Mouse (Mus musculus) spleen, postnatal 36 days (tissue): ENCODE data around the gene Arl15.

ENCODE experiments used
- DNase-seq, 2 experiments: peaks; one replicate each; pipeline ENCODE4 v3.0.0; 2022; ENCODE audit warnings: low spot score in 2 of 2, mixed read lengths in 1 of 2

Arl15 gene

DNA sequence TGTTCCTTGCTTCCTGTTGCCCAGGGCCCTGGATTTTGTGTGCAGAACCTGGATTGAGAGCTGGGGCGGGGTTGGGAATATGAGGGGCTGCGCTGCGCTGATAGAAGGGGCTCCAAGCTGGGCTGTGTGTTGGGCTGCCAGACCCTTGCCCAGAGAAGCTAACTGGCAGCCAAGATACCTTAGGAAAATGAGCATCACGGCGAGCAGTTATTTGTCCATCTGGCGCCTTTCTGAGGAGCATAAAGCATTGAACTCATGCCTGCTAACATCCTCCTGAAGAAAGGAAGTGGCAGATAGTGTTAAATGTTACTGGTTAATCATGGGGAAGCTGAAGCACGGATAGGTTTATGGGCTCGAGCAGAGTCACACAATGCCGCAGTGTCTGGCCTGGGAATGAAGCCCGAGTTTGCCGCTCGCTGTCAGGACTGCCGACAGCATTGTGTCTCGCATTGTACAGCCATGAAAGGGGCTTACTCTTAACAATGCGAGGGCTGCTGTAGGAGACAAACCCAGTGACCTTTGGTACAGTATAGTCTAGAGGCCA is 123.6 kb downstream of the Arl15 start:
- DNase-seq: no peak

DNA sequence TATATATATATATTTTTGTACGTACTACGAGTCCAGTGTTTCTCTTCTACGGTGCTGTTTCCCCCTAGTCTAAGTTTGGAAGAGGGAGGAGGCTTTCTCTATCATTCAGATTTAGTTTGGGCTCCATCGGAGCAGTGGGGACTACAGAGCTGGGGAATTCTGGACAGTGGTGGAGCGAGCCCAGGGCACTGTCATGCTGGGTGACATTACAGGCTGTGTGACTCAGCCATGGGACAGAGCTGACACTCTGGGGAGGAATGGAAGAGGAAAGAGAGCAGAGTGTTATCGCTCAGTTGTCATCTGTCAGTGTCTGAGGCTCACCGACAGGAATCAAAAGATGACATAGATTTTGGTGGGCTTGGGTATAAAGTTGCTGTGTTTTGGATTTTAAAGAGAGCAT is 124.4 kb downstream of the Arl15 start:
- no peak for DNase-seq

DNA sequence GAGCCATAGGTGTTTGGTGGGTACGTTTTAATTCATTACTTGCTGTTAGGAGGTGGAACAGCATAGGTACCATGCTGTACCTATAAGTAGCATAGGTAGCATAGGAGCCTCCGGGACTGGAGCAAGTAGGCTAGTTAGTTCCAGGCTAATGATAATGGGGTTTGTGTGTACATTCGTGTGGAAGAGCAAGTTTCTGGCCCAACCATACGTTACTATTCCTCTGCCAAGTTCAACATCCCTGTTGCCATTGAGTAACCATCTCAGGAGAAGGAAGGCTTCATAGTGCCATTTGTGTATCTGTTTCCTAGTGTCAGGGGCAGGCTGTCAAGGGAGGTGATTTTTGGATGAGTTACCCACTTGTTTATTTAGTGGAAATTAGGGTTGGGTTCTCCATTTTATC is 141.4 kb downstream of the Arl15 start:
- DNase-seq: no peak

DNA sequence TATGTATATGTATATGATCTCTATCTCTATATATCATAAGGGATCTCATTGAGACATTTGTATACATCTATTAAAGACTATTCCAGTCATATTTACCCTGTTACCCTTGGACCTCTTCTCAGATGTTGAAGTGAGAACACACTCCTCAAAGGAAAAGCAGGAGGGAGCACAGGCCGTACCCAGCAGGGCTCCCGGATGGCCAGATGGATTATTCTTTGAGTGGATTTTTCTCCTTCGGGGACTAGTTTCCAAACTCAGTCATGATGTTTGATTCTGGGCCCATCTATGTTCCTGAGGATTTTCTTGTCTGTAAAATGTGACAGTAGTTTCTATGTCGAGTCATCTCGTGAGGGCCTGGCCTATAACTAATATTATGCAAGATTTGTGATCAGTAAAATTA is 142.9 kb downstream of the Arl15 start:
- DNase-seq: no peak

DNA sequence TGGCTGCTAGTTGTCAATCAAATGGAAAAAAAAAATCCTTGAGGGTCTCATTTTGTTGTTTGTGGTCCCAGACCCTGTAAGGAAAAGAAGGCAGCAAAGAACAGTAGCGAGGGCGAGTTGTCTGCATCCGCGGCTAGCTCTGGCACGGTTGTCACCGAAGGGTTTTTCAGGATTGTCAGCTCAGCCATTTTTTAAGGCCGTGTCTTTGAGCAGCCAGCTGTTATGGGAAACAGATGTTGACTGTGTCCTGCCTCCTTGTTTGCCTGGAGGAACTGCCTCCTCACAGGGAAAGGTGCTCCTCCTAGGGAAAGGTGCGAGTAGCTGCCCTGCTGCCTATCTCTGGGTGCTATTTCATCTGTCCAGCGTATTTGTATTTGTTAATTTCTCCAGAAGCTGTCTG is 144.3 kb downstream of the Arl15 start:
- no peak for DNase-seq

DNA sequence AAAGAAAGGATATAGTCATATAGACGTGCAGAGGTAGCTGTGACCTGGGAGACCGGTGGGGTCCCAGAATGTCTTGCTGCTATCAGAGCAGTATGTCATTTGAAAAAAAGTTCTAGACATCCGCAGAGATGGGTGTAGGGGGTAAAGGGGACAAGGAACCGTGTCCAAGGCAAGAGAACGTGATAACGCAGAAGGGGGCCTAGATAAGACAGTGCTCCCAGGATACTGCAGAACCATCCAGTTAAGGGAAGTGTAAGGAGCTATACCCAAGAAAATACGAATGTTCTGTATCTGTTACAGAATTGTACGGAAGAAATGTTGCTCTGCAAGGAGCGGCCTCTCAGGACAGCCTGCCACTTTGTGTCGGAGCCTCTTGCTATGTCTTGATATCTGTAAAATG is 144.8 kb downstream of the Arl15 start:
- no peak for DNase-seq

DNA sequence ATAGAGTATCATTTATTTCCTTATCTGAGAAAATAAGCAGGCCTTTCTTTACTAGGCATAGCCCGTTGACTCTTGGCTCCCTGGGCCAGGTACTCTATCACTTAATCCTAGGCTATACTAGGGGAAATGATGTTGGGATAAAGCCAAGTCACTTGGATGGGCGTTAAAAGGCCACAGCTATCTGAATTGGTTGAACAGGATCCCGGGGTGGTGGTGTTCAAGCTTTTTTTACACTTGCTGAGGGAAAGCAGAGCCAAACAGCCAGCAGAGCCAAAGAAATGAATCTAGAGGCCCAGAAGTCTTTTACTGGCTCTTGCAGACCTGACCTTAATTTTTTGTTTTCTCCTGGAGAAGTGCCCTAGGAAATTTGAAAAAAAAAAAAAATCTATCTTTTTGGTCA is 145.4 kb downstream of the Arl15 start:
- DNase-seq: no peak

DNA sequence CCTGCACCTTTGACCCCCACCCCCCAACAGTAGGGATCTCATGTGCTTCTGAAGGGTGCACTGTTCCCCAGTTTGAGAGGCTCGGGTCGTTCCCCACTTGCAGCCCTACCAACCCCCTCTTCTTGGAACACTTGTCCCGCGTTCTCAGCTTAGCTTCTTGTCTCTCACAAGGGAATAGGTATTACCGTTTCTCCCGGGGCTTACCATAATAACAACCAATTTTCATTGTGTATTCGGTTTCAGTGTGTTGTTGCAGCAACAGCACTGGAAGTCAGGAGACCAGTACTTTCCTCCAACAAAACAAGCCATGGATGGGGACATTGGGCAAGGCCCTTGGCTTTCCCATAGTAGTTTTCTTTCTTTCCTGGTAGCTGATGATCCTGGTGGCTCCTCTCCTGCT is 145.8 kb downstream of the Arl15 start:
- no peak for DNase-seq

DNA sequence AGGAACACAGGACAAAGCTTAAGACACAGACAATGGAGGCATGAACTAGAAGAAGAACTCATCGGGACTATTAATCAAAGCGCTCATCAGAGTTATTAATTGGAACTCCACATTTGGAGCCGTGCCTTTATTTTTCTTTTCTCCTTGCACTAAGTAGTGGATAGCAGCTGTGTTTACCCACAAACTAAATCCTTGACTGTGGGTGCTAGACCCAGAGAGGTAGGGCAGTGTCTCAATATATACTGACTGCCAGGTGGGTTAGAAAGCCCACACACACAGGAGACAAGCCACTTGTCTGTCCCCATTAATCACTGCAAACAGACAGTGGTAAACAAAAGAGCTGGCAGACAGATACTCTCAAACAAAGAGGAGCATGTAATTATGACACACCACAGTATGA is 147.6 kb downstream of the Arl15 start:
- no peak for DNase-seq

DNA sequence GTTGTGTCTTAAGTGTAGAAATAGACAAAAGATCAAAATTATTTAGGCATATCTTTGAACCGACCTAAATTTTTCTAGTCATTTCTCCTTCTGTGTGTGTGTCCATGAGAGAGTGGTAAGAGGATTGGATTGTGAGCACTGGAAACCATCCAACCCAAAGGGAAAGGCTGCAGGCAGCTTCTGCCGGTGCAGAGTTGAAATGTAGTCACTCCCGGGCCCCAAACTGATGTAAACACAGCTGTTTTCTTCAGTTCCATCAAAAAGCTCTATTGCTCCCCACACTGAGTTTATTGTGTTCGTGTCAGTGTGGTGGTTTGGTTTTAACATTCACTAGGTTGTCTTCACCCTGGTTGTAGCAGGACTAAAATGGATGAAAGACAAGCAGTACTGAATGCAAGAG is 153.2 kb downstream of the Arl15 start:
- DNase-seq: no peak

DNA sequence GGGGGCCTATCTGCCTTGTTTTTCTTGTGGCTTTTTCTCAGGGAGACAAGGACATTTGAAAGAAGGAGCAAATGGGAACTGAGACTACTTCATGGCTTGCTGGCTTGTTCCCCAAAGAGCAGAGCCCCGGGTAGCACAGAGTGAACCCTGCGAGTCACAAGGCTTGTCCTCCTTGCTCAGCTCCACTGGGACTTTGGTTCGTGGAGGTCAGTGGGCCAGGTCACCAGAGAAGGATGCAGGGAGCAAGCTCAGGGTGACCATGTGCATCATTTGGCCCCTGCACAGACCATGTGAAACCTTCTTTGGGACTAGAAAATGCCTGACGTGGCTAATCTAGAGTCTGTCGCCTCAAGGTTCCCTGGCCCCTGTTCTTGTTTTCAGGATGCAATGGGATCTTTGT is 155.4 kb downstream of the Arl15 start:
- DNase-seq: peak; percentile 14 to 22

DNA sequence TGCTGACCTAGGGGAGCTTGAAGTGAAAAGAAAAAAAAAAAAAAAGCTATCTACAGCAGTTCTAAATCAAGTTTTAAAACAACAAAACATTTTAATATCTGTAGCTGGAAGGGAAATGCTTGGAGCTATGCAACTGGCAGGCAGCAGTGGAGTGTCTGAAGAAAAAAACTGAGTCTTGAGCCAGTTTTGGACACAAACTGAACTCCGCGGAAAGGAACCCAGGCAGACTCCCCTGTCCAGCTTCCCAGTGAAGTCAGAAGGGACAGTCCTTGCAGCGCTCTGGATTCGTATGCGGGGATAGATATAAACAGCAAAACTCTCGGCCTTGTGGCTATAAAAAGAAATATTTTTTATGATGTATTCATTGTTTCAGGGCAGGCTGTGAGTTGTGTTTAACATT is 155.8 kb downstream of the Arl15 start:
- no peak for DNase-seq

DNA sequence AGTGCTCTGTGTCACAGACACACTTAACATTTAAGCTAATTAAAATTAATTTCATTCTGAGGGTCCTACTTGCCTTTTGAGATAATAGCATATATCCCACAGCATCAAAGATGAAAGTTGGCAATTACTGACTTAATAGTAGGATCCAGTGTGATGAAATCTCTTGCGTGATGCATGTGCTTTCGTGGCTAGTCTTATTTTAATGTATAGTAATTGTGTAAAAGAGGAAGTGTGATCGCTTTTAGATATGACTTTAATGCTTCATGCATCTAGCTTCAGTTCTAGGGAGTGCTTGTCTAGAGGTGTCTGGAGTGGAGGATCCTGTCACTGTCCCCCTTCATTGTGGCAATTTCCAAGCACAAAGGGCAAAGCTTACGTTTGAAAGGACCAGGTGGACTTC is 163.1 kb downstream of the Arl15 start:
- DNase-seq: no peak

DNA sequence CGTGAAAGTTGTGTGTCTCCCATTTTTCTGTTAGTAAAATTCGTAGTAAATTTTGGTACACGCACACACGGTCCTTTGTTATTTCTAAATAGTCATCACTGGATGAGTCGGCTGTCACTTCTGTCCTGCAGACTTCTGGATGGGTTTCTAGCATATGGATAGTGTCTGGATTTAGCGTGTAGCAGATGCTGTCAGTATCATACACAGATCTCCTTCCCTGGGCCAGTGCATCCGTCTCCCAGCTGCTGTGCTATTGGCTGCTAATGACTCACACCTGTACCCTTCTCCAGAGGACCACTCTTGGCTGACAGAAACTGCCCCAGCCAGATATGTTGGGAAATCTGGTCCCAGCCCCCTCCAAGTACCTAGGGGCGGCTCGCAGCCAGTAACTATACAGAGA is 170.6 kb downstream of the Arl15 start:
- DNase-seq: no peak

DNA sequence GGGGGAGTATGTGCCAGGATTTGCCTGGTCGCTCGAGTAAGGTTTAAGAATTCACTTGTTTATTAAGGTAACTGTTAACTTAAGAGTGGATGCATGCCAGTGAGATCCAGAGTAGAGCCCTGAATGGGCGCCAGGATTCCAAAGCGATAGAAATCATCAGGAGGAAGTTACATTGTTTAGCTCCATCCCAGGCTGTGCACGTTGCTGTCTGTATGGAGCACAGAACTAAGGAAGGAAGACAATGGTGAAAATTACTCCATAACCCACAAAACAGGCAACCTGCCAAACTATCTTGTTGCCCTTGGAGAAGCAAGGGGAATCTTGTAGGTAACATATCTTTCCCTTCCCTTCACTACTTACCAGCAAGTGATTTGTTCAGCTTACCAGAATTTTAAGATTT is 176.4 kb downstream of the Arl15 start:
- no peak for DNase-seq

DNA sequence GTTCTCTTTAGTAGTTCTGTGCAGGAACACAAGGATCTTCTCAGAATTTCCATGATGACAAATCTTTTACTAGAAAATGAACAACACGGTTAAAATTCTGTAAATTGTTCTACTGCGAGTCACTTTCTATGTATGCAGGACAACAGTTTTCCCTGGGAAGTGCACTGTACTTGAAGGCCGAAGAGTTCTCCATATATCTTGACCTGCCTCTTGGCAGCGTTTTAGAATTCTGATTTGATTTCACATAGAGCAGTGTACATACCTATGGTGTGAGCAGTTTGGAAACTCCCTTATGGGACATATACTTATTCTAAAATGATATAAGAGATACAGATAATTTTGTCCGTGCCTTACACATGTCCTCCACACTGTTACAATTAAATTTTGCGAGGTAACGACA is 178.1 kb downstream of the Arl15 start:
- no peak for DNase-seq

DNA sequence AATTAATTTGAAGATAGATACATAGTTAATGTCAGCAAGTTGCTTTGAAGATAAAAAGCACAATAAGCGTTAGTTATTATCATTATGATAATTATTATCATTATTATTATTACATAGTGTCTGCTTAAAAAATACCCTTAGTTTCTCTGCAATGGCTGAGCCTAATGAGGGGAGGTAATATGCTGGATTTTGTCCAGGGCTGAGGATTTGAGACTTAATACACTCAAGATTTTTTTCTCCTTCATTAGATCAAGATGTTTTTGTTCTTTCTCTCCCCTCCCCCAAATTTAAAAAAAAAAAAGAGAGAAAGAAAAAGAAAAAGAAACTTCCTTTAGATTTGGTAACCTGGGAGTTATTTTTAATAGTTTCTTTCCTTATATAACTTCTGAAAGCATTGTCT is 180.6 kb downstream of the Arl15 start:
- DNase-seq: no peak

DNA sequence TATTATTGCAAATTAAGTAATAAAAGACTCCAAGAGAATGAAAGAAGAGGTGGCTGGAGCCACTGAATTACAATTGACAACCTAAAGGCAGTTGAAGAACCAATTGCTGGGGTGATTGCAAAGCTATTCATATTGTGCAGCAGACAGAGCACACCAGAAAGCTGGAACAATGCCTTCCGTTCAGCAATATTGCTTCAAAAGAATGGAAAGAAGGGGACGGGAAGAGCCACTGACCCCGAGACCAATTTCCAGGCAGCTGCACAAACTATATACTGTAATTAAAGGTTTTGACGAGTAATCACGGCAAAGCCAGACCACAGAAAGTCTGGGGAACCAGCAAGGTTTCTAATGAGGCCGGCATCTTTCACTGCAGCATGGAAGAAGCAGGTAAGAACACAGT is 181.4 kb downstream of the Arl15 start:
- no peak for DNase-seq

DNA sequence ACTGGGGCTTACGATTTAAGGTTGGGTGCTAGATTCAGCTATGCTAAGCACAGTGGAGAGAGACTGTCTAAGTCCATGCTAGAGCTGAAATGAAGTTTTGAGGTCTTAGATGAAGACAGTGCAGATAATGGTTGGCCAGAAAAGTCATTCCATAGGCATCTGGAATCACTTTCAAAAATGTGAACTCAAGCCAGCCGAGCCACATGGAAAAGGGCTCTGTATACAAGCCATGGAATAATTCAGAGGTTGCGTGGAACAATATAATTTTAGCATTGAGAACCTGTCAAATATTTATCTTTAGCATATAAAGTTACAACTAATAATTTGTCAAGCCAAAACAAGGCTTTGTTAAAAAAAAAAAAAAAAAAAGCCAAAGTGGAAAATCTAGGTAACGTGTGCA is 182.6 kb downstream of the Arl15 start:
- no peak for DNase-seq

DNA sequence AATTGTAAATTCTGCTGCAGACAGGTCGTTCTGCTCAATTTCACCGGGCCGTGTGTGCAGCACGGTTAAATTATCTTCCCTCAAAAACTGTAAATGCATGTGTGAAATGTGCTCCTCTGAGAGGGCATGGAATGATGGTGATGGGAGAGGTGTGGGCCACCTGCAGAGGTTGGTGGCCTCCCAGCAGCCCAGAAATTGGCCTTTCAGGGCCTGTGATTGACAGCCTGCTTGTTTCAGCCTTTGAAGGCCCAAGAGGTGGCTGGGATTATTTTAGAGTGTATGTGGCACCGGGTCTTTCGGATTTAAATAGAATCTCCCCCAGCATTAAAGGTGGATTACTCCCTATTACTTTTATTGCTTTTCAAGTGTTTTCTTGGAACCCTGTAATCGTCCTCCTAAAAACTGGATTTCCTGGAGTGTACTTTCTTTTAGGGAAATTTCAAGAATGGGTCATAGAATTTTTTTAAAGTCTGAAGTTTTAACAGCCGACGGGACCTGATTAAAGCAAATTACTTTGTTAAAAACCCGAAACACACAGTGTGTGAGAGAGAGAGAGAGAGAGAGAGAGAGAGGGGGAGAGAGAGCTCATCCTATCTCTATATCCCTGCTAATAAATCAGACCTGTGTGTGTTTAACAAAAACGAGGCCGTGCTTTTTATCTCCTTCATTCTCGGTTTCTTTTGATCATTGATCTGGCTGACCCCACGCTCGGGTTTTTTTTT is 186.6 kb downstream of the Arl15 start:
- DNase-seq: no peak

DNA sequence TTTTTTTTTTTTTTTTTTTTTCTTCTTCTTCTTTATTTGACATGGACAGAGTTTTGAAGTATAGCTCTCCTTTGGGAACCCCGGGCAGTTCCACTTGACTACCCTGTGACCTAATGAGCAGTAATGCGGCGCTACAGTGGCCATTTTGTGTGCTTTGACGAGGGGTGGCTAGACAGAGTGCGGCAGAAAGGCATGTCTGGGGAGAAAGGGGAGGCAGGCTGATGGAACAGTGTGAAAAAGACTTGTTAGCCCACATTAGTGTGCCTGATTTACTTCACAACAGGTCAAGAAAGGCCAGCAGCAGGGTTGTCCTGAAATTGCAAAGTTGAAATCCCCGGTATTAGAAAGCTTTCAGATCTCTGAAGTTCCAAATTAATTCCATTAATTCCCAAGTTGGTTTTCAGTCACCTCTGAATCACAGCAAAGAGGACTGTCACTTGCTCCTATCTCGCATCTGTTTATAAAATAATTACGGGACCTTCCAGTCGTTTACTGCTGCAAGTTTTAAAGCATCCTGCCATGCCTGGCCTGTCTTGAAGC is 187.2 kb downstream of the Arl15 start:
- no peak for DNase-seq

DNA sequence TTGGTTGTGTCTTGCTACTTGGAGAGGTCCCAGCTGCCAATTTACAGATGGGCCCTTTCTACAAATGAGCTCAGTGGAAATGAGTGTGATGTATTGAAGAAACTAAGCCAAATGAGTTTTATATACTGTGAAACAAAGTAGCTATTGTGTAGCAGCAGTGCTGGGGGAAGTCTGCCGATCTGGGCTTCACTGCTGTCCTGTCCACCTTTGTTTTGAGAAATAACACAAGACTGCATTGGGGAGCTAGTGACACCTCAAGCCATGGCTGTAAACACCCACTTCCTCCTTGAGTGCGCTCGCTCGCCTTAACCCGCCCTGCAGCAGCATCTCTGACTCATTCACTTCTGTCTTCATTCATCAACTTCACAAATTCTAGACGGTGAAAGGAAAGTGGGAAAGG is 189.3 kb downstream of the Arl15 start:
- DNase-seq: no peak

DNA sequence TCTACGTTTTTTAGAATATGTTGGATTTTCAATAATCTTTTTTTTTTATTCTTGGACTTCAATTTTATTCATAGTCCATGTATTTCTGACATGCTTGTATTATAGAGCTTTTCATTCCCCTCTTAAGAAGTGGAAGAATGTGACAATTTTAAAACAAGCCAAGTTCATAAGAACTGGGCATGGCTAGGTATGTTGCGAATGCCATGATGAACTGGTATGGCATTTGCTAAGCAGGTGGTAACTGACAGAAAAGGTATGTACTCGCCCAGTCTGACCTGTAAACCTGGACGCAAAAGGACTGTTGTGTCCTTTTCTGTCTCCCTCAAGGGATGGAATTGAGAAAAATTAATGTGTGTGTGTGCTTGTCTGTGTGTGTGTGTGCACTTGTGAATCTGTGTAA is 190.2 kb downstream of the Arl15 start:
- DNase-seq: no peak
